Mouse (Mus musculus) lung, postnatal 10 days (tissue): ENCODE results near the gene Serpina5.
"Not testable (repeated sequence)": the region's sequence is repeated elsewhere in the genome, so short reads cannot be mapped to it uniquely, and the experiment has no call there.

Source experiments
- DNase-seq: peaks from one replicate; pipeline ENCODE4 v3.0.0; 2021

The Serpina5 gene

DNA sequence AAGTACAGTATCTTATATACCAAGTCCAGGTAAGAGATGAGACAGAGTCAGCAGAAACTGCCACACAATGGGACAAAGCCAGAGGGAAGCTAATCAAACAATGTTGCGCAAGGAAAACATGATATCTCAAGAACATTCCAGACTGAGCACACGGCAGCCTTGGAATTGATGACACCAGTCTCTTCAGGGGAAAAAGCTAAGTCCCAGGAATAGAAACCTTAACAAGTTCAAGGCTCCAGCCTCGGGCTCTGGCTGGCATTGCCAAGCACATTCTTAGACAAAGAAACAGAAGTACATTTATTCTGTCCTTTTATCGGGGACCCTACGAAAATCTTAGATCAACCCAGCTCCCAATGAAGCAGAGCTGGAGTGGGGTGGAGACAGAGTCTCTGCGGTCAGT, at the start of gene Serpina5:
Gene Serpina5, plus strand, starts transcription at position 346 of the 400 bp plus-strand sequence.
- no peak for DNase-seq

DNA sequence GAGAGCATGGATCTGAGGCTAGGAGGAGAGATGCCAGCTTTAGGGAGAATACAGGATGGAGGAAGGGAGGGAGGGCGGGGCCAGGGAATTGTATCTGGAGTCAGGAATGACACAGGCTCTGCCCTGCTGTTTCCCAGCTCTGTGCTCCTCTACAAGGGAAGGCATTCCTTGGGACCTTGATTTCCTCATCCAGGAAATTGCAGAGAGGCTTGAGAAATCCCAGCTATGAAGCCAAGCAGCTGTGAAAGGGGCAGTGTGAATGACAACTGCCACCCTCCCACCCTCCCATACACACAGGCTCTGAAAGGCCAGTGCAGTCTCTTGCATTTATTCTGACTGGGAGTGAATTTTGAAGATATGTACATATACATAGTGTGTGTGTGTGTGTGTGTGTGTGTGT, 46.9 kb upstream of the Serpina5 start:
- peak; percentile 66 for DNase-seq

DNA sequence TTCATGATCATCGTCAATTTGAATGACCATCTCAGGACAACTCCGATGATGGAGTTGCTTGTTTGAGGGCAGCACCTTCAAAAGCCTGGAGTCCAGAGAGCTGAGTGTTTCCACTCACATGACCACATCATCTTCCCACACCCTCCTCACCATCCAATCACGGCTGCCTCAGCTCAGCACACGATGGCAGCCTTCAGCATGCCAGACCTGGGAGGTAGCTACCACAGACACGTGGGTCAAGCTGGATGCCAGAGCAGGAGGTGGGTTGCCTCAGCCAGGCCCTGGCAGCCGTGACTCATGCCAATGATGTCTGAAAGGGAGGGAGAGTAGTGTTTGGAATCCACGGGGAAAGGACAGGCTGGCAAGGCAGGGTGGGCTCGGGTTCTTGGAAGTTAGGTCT, 45.2 kb upstream of the Serpina5 start:
- no peak for DNase-seq

DNA sequence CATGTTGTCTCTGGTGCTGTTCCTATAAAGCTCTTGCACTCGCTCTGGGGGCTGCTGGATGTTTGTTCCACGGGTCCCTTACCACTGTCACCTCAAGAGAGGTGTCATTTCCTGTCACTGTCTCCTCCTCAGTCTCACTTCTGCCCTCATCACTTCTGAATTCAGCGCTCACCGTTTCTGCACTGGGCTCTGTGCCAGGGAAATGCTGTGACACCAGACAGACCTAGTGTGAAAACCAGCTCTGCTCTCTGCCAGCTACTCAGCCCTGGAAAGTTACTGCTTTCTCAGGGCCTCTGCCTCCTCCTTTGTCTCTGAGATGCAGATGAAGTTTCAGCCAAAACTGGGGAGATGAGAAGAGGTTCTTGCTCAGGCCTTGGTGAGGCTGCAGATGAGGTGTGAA, 43.9 kb upstream of the Serpina5 start:
- DNase-seq: peak; percentile 55

DNA sequence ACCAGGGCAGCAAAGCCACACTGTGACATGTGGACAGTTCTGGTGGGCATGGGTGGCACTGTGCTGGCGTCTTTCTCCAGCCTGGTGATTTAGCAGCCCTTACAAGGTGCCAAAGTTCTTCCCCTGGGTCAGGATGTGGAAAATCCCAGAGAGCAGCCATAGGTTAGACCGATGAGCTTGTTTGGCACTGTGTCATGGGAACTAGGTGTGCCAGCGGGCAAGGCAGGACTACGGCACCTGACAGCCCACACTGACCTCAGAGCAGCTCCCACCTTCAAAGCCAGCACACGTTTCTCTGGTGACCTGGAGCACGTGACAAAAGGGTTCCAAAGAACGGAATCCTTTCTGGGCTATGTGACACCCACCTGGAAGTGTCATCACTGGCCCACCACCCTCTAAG, 43.4 kb upstream of the Serpina5 start:
- no peak for DNase-seq

GRCm38 (mm10) chr12:104060126-104060525, 40.8 kb upstream of the Serpina5 start:
- no peak for DNase-seq

DNA sequence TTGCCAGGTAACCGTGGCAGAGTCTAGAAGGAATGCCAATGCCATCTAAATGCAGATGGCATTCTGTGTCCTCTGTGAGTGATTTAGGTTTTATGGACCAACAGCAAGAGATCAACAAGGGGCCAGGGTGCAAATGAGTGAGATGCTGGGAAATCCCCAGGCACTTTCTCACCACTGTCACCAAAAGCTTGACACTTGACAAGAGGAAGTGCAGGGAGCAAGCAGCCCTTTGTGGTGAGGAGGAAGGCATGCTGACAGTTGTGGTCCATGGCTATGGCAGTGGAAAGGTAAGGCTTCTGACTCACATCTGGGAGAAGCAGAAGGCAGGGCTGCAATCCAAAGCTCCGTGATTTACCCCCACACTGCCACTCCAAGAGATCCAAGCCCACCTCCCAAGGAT, 39.1 kb upstream of the Serpina5 start:
- DNase-seq: no peak

DNA sequence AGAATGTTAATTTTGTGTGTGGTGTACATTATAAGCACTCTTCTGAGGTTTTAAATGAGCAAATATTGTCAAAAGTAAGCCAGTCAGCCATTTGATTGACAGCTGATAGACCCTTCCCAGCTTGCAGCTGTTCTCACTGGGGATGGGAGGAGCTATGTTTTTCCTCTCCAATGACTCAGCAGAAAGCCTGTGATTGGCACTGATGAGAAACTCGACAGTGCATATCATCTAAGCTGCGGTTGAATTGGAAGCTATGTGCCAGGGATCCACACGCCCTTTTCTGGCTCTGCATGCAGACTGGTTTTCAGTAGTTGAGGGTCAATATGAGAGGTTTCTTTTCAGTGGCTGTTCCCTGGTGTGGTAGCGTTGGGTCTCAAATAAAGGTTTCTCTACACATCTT, 36.4 kb upstream of the Serpina5 start:
- DNase-seq: no peak

- DNase-seq: no peak
These were observed 35.9 kb upstream of the Serpina5 start for GRCm38 (mm10) chr12:104064996-104065395.

DNA sequence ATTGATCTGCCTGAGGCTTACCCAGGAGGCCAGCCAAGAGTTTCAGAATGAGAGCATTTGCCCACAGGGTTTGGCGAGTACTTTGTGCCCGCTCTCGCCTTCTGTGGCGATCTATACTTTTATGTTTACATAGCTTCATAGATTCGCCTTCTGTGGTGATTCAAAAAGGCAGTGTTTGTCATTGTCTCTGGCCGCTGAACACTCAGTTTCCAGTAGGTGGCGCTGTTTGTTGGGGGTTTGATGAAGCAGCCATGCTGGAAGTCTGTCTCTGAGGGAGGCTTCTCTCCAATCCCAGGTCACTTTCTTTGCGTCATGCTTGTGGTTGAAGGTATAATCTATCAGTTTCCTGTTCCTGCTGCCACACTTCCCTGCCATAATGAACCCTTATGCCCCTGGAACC, 34.7 kb upstream of the Serpina5 start:
- DNase-seq: peak; percentile 69

- DNase-seq: peak; percentile 77
These were observed 33.4 kb upstream of the Serpina5 start for GRCm38 (mm10) chr12:104067549-104067948.

DNA sequence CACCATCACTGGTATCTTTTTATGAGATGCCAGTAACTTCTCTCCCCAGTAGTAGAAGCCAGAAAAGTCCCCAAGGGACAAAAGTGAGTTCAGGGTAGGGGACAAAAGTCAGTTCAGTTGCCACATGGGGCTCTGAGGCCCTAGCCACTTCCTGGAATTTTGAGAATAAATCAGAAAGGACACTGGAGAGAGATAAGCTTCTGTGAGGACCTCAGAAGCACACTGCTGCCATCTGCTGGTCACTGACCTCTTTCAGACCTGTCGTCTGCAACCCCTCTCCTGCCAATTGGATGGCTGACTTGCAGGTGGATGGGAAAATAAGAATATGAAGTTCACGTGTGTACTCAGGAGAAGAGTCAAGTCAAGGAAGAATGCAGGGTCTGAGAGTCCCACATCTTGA, 31.3 kb upstream of the Serpina5 start:
- peak; percentile 86 for DNase-seq

DNA sequence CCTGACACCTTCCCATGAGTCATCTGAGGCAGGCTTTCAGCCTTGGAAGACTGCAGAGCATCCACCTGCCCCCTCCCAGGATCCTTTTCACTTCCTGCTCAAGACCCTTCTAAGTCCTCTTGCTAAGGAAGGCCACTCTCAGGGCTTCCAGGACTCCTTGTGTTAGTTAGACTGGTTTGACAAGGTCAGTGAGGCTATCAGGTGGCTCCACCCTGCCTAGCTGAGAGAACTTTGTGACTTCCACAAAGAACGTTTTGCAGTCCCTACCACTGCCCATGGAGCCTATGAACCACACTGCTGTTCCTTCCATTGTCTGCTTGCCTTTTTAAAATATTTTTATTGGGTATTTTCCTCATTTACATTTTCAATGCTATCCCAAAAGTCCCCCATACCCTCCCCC, 29.2 kb upstream of the Serpina5 start:
- no peak for DNase-seq

- DNase-seq: no peak
These were observed 28.6 kb upstream of the Serpina5 start for GRCm38 (mm10) chr12:104072286-104072685.

DNA sequence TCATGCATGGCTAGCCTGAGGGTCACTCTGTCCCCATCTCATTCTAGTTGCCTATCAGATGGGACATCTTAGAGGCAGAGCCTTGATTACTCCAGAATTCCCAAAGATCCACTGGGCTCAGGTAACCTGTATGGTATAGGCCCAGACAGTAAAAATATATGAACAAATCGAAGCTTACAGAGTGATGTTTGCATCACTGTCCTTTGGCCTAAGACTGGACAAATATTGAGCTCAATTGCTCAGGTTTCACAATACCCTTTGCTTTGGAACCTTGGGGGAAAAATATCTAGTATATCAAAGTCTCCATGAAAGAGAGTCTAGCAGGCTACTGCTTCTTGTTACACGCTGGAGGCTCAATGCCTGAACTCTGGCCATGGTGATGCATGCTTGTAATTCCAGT, 10.8 kb upstream of the Serpina5 start:
- DNase-seq: no peak

GRCm38 (mm10) chr12:104091303-104091702, 9.6 kb upstream of the Serpina5 start:
- DNase-seq: no peak

DNA sequence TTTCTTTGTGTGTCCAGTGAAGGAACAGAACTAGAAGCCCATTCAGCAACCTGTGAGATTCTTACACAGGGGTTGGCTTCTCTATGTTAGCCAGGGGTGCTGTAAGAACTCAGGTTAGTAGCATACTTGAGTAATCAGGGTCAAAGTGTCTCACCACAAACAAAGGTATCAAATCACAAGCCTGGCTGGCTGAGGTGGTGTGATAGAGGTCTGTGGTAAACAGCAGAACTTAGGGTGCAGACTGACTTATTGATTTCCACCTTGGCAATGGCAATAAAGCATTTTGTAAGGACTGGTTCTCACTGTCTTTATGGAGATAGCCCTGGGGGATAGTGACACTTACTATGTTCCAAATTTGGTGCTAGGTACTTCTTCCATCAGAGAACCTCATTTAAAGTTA, 4.9 kb downstream of the Serpina5 start:
- no peak for DNase-seq

GRCm38 (mm10) chr12:104106919-104107318, 6.0 kb downstream of the Serpina5 start:
- no peak for DNase-seq

DNA sequence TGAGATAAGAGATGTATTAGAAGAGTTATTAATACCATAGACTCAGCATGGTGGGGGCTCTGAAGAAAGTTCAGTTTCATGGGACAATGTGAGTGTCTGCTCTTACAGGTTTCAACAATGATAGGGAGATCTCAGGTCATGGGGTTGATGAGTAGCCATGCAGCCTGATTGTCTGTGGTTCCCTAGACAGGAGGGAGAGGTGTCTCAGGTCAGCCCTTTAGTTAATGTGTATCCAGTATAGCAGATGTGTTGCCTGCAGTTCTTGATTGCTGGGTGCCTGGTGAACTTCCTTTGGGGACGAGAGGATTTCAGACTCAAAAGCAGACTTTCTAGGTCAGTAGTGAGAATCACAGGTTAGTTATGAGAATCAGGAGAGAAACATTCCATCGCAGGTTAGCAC, 7.6 kb downstream of the Serpina5 start:
- no peak for DNase-seq

DNA sequence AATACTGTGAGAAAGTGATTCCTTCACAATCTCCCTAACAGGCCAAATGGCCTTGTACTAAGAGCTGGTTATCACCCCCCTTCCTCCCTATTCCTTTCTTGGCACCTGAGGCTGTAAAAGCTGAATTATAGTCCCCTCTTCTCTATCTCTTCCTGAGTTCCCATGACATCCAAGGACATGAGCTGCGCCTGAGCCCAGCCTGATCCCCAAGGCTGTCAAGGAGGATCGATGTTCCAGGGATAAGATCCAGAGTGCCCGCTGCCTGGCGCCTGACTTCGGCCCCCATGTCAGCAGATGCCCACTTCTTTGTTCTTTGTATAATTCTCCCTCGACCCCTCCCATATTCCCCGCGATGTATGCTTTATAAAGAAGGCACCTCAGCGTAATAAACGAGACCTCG, 11.4 kb downstream of the Serpina5 start, which contains the start of gene Serpina3a:
Gene Serpina3a, plus strand, starts transcription at position 392 of the 400 bp plus-strand sequence.
- not testable (repeated sequence) for DNase-seq

GRCm38 (mm10) chr12:104114921-104115579, 14.1 kb downstream of the Serpina5 start:
- DNase-seq: no peak

DNA sequence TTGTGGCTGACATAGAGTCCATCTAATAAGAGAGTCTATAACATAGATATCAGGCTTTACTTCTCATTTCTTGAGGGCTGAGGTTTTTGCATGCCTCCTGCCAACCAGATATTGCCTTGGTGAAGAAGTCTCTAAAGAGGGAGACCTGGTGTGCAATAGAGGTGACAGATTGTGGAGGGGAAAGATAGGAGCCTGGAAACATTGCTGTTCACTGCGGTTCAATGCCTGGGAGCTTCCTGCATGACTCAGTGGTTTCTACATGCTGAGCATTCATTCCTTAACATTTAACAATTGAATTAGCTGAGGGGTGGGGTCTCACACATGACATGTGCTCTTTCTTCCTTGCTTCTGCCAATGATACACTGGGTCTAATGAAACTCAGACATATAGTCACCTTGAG, 22.2 kb downstream of the Serpina5 start:
- DNase-seq: no peak

- no peak for DNase-seq
These were observed 23.1 kb downstream of the Serpina5 start for GRCm38 (mm10) chr12:104123996-104124395.

DNA sequence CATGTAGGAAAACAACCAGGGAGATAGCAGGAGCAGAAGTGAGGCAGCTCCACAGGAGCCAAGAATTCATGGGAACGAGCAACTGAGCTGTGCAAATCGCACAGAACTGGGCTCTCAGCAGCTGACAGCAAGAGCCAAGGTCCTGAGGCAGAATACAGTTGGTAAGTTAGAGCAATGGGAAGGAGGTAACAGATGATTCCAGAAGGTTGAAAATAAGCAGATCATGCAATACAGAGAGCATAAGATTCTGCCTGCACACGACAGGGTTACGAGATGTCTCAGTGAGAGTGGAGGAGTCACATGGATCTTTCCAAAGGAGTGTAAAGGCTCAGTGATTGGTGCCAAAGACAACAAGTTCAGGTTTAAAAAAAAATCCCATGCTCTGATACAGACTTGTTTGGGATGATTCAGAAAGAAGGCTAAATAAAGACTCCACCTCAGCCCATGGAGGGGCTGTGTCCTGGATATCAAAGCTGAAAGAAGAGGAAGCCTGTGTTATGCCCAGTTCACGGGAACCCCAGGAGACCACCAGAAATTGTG, 24.2 kb downstream of the Serpina5 start:
- no peak for DNase-seq

GRCm38 (mm10) chr12:104127696-104128095, 26.8 kb downstream of the Serpina5 start, which contains the start of gene Serpina3b:
Serpina3b (plus strand) TSS chr12:104127996.
- no peak for DNase-seq
